Mouse (Mus musculus): ENCODE measurements around the gene Ppp6r1.

The Ppp6r1 gene

DNA sequence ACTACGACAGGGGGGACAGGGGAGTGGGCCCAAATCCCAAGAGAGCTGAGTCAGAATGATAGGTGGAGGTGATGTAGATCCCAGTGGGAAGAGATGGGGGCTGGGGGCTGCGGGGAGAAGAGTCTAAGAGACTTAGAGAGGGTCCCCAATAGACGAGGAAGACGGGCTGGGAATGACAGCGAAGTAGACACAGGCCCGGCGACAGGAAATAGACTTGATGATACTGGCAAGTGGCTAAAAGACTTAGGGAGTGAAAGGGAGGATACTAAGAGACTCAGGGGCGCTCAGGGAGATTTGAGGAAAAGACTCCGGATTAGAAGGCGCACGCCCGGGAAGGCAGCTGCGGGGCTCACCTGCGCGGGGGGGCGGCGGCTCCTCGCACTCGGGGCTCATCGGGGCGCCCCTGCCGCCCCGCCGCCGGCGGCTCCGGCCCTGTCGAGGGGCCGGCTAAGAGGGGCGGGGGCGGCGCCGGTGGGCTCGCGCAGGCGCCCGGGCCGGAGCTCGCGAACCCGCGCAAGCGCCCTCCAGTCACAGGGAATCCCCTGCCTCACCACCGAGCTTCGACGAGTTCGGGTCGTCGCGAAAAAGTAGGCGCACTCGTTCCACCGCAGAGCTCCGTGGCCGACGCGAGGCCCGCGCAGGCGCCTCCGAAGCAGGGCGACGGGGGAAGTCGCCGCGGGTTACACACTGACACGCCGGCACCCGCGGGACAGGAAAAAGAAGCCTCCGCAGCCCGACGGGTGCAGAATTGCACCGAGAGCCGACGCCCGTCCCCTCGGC lies 501 bp downstream of the Ppp6r1 start:
- no peak for DNase-seq (ENCODE audit: extremely low read depth, insufficient read length, low spot score)

DNA sequence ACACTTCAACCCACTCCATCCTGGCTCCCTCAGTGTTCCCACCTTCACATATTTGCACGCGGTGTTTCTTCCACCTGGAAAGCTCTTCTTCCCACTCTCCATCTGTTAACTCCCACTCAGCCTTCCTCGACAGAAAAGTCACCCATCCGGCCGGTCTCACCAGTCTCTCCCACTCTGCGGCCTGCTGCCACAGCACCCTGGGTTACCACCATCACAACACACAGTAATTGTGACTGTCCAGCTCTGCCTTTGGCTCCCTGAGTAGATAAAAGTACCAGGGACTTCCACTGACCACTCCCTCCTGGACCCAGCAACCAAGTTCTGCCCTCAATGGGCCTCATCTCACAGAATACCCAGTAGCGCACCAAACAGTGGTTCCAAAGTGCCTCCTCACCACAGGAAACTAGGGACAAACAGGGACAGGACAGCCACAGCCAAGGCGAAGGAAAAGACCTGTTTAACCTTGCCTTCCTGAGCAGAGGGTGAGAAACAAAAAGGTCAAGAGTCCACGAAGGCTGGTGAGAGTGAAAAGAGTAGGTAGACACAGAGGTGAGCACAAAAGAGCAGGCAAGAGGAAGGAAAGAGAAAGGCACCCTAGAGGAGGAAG lies 1.2 kb downstream of the Ppp6r1 start:
- no peak for DNase-seq (ENCODE audit: extremely low read depth, insufficient read length, low spot score)

DNA sequence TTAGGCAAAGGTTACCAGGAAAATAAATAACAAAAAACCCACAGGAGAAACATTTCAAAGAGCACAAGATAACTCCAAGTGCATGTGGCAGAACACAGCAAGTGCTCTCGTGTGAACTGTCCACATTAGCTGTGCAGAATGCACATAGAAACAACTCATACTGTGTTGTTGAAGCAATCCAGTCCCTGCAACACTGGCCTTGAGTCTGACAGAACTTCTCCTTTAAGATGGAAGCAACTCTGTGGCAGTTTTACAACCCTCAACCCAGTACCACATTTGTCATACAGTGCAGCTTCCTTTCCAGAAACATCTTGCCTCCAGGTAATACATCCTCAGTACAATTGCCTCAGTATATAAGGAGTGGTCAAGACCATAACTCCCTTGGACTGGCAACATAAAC lies 2.0 kb downstream of the Ppp6r1 start:
- DNase-seq (ENCODE audit: extremely low read depth, insufficient read length, low spot score): no peak

DNA sequence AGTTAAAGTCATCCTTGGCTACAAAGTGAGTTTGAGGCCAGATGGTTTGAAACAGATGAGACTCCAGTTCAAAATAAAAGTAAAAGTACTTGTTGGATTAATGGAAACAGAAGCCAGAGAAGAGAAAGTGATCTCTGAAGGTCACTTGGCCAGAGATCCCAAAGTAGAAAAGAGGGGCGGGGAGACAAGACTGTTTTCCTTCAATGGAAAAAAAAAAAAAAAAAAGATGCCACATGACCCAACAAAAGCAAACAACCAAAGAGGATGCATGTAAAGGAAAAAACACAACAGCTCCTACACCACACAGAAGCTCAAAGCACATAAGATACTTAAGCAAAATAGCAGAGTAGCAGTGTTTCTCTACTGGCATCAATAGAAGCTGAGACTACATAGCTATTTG lies 2.9 kb downstream of the Ppp6r1 start:
- DNase-seq (ENCODE audit: extremely low read depth, insufficient read length, low spot score): no peak

DNA sequence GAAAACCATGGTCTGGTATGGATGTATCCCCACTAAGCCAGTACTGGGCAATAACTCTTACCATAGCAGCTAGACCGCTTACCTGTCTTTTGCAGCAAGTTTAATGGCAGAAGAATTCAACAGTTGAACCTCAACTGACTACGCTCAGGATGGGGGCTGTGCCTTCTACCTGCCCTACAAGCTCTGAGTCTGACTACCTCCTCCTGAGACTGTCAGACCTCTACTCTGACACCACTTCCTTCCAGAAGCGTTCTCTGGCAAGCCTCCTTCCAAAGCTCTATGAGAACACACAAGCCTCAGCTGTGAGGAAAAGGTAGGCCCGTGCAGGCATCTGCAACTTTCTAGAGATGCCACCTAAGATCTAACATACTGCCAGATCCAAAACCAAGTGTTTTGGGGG lies 3.4 kb downstream of the Ppp6r1 start:
- no peak for DNase-seq (ENCODE audit: extremely low read depth, insufficient read length, low spot score)

DNA sequence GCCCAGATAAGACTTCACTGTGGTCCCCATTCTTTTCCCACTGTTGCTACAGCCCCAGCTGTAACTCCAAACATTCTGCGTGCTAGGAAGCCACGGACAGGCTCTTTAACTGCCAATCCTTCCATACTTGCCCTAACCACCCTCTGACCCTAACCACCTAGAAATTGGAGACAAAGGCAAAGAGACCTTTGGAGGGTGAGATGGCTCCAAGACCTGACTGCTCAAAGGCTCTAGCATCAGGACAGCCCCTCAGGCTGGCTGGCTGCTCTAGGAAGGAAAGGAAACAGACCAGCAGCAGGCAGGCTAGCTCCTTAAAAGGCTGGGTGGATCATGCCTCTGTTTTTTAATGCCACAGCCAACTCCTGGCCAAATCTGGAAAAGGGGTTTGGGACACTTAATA lies 4.6 kb downstream of the Ppp6r1 start:
- DNase-seq (ENCODE audit: extremely low read depth, insufficient read length, low spot score): no peak

DNA sequence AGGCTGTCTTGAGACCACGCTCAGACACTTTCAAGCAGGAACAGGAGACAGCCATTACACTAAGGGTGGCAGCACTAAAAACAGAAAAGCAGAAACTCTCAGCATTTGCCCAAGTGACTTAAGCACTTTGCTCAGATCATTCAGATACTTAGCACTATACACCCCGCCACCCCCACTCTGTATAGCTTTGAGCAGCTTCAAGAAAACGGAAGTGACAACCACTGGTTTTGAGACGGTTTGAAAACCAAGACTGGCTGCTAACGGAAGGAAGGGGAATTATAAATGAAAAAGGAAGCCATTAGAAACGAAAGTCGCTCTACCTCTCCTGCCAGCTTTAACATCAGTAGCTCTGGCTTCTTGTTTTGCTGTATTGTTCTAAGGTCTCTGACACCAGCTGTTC lies 5.0 kb downstream of the Ppp6r1 start:
- DNase-seq (ENCODE audit: extremely low read depth, insufficient read length, low spot score): no peak

DNA sequence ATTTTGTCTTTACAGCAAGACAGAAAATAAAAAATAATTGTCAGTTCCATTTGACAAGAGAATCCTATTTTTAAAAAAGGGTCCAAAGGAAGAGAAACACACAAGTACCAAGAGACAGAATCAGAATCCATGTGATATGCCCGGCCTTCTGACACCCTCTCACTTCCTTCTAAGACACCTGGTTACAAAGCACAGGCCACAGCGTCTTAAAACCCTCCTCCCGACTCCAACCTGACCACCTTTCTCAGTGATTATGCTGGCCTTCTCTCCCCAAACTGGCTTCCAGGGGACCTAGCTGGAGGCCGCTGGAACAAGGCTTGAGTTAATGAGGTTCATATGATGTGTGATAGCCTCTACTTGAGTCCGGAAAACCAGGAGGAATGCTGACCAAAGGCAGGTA lies 5.5 kb downstream of the Ppp6r1 start:
- no peak for DNase-seq (ENCODE audit: extremely low read depth, insufficient read length, low spot score)

DNA sequence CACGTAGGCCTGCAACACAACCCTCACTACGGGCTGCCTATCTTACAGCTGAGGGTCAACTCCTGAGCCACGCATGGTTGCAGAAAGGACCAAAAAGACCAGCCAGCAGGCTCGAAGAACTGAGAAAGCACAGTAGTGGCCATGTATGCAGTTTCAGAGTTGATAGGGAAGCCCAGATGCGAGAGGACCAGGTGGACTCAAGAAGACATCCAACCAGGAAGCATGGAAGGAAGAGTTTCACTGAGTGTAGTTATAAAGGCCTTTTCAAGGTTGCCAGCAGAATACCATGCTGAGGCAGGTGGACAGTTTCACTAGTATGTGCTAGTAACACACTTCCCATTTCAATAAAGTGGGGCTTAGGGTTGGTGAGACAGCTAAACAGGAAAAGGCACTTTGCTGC lies 6.1 kb downstream of the Ppp6r1 start:
- no peak for DNase-seq (ENCODE audit: extremely low read depth, insufficient read length, low spot score)

DNA sequence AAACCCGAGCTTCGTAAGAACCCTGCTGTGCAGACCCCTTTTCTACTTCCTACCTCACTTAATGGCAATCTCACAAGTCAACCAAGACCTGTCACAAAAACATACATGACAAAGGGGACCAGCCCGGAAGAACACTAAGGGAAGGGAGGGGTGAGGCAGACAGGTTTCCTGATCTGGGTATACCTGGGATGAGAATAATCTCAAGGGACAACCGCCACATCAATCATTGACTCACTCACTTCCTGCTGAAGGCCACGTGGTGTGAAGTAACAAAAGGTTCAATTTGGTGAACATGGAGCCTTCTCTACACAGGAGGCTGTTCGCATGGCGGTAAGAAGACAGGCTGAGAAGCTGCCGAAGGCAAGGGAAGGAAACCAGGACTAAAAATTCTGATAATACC lies 7.2 kb downstream of the Ppp6r1 start:
- no peak for DNase-seq (ENCODE audit: extremely low read depth, insufficient read length, low spot score)

DNA sequence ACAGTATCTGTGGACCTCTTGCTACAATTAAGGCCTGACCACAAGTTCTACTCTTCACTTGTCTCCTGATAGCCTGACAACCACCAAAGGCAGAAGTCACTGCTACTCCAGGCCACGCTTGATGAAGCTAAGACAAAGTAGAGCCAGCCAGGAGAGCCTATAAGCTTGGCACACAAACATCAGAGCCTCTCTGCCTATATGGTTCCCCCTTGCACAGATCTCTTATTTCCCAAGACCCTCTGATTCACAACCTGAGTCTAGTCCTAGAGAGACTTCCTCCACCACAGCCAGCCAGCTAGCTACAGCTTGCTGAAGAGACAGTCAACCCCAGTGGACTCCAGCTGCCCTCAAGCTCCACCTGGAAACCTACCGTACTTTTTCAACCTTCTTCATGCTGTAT lies 10.8 kb downstream of the Ppp6r1 start:
- no peak for DNase-seq (ENCODE audit: extremely low read depth, insufficient read length, low spot score)

DNA sequence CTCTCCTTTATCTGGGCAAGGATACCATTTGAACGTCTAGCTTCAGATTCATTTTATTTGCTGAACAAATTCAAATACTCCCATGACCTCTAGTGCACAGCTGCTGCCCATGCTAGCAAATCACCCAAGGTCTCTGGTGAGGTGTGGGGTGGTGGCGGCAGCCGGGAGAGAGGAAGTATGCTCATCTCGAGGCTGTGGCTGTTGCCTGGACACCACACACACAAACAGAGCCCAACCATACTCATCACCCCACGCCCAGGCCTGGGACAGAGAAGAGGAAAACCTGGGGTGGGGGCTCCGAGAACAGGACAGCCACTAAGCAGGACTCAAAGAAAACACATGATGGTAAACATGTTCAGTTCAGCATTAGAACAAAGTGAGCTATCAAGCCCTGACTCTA lies 11.5 kb downstream of the Ppp6r1 start:
- no peak for DNase-seq (ENCODE audit: extremely low read depth, insufficient read length, low spot score)

DNA sequence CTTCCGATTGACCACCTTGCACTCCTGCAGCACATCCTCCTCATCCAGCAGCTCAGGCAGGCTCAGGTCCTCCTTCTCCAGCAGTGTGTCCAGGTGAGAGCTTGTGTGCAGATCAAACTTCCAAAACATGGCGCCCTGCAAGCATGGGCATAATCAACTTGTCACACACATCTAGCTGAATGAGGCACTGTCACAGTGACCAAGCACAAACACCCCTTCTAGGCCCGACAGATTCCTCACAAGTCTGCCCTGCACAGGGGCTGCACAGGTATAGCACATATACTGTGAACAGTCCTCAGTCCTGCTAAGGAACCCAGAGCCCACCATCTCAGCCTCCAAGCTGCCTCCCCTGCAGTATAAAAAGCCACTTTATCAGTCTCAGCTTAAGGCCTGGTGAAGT lies 12.0 kb downstream of the Ppp6r1 start:
- no peak for DNase-seq (ENCODE audit: extremely low read depth, insufficient read length, low spot score)

DNA sequence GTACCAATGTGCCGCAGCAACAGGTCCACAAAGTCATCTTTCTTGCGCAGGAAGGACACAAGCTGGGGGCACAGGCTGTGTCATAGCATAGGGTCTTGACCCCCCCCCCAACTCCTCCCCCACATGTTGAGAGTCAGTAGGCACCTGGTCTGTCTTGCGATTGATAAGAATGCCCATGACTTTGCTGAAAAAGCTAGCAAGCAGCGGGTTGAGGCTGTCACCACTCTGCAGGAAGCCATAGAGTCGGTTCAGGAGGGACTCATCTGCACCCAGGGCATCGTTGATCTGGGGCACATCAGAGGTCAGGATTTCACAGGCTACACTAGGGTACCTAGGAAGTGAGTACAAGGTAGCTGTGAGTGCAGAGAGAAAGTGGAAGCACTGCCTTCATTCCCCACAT lies 15.6 kb downstream of the Ppp6r1 start:
- DNase-seq (ENCODE audit: extremely low read depth, insufficient read length, low spot score): no peak

DNA sequence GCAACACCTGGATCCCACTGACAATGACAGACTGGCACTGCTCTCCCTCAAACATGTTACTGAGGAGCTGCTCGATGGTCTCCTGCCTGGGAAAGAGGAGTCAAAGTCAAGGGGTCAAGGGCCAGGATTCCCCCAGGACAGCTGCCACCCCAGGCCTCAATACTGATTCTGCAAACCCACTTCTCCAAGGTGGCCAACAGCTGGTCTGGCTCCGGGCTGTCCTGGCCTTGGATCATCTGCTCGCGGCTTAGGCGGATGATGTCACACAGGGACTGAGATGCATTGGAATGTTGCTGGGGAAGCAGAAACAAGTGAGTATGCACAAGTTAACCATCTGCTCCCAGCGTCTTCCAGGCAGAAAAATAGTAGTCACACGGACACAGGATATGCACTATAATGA lies 16.9 kb downstream of the Ppp6r1 start:
- DNase-seq (ENCODE audit: extremely low read depth, insufficient read length, low spot score): no peak

DNA sequence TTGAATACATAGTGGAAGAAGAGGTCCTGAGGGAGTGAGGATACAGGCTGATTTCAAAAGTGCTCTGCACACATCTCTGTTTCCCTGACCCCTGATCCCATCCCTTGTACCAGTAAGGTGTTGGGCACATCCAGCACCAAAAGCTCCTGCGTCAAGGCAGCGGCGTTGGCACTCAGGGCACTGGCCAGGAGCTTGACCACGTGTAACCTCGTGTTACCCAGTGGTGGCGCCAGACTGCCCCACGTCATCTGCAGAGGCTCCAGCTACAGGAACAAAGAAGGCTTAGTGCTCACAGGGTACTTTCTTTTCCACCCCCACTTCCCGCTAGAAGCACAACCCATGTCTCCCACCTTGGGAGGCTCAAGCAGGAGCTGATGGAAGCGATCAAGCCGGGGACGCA lies 17.7 kb downstream of the Ppp6r1 start:
- DNase-seq (ENCODE audit: extremely low read depth, insufficient read length, low spot score): no peak

DNA sequence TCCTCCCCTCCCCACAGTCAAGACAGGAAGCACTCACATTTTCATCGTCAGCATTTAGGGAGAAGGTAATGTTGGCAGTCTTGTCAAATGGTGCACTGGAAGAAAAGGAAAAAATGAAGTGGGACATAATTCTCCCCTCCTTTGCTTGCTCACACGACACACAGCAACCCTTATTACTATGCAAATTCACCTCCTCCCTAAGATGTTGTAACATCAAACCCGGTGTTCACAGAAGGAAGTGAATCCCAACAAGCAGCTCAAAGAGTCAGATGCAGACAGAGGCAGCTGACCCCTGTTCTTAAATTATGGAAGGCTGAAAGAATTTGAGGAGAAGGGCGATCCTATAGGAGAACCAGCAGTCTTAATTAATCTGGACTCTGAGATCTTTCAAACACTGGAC lies 22.6 kb downstream of the Ppp6r1 start:
- no peak for DNase-seq (ENCODE audit: extremely low read depth, insufficient read length, low spot score)

DNA sequence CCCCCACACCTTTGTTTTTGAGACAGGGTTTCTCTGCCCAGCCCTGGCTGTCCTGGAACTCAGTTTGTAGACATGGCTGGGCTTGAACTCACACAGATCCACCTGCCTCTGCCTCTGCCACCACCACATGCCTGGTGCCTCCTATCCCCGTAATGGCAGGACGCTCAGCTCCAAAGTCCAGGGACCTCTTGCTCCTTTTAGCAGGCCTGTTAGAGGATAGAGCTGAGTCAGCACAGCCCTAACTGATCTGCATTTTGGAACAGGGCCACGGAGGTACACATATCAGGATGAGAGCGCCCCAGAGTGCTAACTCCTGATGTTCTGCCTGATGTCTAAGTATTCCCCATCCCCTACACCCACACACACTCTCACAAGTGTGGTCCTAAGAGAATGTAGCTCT lies 27.8 kb downstream of the Ppp6r1 start, which contains the start of gene Tmem86b:
Gene Tmem86b, minus strand, starts transcription at position 392 of the 400 bp plus-strand sequence.
- no peak for DNase-seq (ENCODE audit: extremely low read depth, insufficient read length, low spot score)

DNA sequence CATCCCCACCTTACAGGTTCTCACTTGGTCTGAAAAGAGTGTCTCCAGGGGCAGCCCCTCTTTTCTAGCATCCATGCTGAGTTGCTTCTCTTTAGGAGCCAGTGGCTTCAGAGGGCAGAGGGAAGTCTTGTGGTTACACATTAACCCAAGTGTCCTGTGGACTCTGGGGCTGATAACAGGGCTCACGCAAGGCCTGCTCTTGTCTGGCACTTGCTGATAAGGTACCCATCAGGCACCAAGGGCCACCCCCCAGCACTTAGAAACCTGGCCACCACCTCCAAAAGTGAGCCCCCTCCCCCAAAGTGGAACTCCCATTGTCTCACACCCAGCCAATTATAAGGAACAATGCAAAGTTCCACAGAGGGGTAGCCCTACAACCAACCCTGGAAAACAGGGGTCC lies 28.6 kb downstream of the Ppp6r1 start:
- no peak for DNase-seq (ENCODE audit: extremely low read depth, insufficient read length, low spot score)

DNA sequence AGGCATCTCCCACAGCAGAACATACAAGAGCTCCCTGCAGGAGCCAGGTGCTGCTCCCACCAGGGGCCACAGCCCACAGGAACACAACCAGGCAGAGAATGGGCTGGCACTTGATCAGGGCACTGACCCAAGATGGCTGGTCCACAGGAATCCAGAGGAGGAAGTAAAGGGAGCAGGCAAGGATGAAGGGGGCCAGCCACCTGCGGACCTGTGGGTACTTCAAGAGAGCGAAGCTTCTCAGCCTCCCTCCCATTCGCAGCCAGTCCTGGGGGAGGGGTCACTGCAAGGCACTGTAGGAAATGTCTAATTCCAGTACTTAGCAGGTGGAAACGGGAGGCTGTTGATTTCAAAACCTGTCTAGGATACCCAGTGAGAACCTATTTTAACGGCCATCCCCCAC lies 29.2 kb downstream of the Ppp6r1 start:
- DNase-seq (ENCODE audit: extremely low read depth, insufficient read length, low spot score): no peak

DNA sequence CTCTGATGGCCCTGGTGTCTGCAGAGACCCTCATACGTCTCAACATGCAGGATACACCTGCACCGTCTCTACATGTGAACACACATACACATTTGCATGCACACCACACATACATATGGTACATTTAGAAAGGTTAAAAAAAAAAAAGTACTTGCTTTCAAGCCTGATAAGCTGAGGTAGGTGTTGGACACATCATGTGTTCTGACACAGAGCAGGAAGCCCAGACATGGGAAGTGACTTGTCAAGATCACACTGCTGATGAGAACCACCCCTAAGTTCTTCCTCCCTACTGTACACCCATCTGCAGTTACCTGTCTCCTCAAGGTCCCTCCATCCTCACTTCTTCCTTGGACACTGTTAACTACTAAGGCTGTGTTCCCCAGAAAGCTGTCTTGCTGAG lies 32.9 kb downstream of the Ppp6r1 start:
- no peak for DNase-seq (ENCODE audit: extremely low read depth, insufficient read length, low spot score)

DNA sequence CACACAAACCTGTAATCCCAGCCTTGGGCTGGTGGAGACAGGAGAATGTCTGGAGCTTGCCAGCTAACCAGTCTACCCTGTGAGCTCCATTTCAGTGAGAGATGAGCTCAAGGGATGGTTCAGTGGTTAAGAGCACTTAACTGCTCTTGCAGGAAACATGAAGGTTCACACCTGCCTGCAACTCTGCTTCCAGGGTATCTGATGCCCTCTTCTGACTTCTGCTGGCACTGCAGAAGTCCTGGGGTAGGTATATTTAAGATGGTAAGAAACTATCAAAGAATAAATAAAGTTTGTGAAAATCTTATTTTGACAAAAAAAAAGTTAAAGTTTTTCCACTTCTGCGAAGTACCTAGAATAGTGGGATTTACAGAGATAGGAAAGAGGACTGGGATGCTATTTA lies 34.5 kb downstream of the Ppp6r1 start:
- DNase-seq (ENCODE audit: extremely low read depth, insufficient read length, low spot score): no peak

Data from 3134 (cell line).